Mouse (Mus musculus) urinary bladder, adult 18-20 months (tissue): Measurements from ENCODE around the gene Rtp1.

Experiments used
- DNase-seq, 2 experiments: peaks; one replicate each; pipeline ENCODE4 v3.0.0; 2022; ENCODE audit warnings: low spot score in 2 of 2, mixed read lengths in 2 of 2

Gene Rtp1

DNA sequence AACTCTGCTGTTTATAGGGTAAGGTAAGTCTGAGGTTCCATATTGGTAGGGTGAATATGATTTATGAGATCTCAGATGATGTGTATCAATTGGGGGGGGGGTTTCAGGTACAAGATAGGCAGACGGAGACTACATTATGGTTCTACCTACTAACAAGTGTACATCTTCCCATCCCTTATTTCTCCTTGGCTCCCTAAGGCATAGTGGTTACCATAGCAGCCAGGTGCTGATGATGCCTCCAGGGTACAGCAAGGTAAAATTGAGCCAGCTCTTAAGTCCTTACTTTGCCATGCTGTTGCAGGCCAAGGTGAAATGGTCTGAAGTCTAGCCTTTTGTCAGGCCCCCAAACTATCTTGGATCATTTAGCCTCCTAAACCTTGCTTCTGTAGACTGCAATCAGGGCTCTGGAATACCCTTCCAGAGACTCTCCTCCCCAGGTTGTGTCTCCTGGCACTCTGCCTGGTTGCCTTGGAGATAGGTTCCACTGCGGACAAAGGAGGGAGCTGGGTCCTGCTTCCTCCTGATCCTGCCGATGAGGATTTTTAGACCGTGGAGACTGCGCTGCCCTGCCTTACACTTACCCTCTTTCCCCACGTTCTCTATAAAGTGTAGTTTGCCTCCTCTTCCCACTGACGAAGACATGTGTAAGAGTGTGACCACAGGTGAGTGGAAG, at the start of gene Rtp1:
Gene Rtp1 (plus strand): TSS at position 487 of the 673 bp plus-strand sequence.
- DNase-seq: no peak

DNA sequence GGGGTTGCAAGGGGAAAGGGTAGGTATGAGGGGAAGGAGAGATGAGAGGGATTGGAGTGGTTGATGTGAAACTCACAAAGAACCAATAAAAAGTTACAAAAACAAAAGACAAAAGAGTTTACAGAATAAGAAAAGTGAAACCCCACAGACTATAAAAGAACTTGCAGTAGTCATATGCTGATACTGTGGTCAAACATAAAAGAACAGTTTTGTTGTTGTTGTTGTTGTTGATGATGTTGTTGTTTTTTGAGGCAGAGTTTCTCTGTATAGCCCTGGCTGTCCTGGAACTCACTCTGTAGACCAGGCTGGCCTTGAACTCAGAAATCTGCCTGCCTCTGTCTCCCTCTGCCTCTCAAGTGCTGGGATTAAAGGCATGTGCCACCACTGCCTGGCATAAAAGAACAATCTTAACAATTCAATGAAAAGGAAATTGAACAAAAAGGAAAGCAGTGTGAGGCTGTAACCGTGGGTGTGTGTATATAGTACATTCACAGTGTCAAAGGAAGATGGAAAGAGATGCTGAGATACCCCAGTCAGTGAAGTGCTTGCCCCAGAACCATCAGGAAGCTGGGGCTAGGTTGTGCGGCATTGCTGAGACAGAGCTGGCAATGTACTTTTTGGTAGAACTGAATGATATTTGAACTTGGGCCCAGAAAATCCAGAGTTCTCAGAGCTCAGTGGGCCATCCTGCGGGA, 49.2 kb upstream of the Rtp1 start:
- no peak for DNase-seq

DNA sequence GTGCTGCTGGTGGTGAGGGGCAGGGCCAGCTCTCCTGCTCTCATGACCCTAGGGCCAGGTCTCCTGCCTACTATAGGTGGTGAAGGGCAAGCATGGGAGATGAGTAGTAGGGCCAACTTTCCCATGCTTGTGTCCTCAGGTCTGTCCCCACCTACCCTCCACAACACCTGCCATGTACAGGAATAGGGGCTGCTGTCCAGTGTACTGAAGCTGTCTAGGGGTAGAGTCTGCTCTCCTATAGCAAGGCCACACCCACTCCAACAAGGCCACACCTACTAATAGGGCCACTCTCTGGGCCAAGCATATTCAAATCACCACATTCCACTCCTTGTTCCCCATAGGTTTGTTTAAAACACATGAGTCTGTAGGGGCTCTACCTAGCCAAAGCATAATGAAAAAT, 44.6 kb upstream of the Rtp1 start:
- DNase-seq: no peak

DNA sequence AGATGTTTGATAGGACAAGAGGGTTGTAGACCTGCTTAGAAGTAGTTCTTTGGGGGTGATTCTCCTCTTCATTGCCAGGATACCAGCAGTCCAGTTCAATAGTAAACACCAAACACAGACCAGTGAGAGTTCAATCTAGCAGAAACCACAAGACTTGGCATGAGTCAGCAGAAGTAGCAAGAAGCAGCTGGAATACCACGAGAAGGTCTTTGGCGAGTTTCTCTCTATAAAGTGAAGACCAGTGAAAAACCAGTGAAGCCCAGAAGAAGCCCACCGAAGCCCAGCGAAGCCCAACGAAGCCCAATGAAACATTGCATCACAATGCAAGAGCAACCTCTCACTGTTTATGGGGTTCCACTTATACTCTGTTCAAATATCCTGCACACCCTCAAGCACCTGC, 31.0 kb upstream of the Rtp1 start:
- DNase-seq: no peak

DNA sequence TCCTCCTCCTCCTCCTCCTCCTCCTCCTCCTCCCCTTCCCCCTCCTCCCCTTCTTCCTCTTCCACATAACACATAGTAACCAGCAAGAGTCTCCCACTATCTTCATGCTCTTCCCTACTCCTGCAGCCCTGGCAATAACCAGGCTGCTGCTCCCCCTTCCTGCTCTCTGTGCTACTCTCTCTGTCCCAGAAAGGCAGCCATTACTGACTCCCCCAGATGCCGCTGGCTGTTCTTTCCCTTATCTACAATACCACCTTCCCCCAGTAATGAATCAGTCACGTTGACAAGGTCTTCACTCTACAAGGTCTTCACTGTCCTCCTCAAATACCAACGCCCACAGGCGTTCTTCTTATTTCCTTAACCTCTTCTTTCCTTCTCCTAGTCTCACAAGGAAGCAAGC, 27.5 kb upstream of the Rtp1 start:
- DNase-seq: no peak

DNA sequence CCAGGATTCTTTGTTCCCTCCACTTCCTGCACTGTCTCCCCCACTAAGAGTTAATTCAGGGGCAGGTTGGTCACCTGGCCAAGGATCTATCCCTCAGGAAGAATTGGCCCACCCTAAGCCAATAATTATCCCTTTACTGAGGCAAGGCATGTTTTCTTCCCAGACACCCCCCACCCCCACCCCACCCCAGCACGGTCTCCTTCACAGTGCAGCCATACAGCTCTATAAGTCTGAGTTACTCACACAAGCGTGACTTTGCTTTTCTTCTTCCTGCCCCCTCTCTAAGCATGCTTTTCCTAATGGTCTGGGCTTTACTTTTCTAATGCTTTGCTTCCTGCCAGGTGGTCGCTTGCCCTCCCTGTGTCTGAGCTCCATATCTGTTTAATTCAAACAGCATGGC, 27.0 kb upstream of the Rtp1 start:
- no peak for DNase-seq

DNA sequence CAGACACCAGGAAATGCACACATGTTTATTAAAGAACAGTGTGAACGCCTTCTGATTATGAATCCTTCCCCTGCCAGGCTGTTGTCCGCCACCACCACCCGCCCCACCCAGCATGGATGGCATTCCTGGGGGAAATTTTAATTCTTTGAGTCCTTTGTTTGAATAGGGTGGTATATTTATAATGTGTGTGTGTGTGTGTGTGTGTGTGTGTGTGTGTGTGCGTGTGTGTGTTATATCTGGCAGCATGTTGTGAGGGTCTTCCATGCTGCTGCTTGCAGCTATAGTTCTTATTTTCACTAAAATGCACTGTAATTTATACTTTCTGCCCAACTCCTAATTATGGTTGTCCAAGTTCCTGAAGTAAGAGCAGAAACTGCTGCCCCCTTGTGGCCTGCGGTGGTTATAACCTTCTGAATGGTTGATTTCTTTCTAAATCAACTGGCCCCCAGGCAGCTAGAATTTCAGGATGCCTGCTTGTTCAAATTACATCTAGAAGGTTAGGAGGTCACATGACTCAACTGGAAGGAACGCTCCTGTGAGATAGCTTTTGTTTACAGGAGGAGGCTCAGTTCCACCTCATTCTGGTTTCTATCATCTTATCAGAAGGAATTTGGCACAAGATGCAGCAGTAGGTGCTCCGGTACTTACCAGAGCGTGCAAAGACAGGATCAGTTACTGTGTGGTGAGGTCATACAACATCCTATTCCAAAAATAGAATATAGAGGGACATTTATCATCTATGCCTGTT, 25.8 kb upstream of the Rtp1 start:
- peak; percentile 52 to 67 for DNase-seq

DNA sequence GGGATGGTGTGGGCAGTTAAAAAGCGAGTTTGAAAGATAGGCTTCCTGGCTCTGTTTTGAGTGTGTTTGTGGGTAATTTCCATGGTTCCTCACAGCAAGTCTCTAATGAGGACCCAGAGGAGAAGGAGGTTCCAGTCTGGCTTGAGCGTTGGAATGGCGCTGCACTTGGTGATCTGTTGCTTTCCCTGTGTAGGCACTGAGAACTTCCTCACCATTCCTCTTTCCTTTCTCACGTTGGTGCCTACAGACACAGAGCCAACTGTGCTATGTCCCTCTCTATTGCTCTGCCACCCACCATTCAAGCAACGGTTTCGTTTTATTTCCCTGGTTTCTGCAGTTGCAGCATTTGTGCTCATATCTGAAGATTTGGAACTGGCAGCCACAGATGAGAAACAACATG, 16.0 kb upstream of the Rtp1 start:
- no peak for DNase-seq

DNA sequence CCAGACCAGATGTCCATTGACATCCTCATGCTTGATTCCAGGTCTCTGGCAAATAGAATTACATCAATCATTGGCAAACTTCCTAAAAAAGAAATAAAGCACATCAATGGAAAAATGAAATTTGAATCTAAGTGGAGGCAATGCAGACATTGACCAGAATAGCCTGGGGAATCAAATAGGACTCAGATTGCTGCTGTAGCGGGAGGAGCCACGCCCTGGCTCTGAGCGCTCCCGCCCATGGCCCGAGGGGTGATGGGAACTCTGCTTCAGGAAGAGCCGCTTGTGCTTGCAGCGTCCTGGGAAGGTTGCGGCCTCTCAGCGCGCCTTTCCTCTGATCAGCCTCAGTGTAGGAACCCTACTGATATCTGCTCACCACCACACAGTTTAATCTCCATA, 12.7 kb upstream of the Rtp1 start:
- no peak for DNase-seq

DNA sequence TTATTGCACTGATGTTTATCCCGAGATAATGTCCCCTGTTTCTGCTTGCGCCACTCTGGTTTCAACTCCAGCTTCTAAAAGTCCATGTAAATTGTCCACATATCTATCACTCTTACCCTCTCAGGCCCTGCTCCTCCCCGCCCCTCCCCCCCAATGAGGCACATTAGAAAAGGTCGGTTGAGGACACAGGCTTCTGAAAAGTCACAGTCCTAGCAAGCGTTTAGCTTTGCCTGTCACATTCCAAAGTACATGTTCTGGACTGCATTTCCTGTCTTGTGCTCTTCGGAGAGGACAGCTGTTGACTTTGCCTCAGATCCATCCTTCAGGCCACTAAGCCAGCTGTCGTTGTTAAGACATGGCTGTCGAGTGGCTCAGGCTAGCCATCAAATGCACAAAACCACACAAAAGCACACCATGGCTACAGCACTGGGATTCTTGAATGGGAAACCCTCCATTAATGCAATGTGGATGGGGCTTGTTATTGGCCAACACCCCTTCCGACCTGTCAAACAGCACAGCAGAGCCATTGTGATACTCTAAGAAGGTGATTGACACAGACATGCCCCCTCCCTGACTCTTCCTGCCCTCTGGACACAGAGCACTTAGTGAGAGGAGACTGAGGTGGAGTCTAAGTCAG, 12.2 kb upstream of the Rtp1 start:
- DNase-seq: no peak

DNA sequence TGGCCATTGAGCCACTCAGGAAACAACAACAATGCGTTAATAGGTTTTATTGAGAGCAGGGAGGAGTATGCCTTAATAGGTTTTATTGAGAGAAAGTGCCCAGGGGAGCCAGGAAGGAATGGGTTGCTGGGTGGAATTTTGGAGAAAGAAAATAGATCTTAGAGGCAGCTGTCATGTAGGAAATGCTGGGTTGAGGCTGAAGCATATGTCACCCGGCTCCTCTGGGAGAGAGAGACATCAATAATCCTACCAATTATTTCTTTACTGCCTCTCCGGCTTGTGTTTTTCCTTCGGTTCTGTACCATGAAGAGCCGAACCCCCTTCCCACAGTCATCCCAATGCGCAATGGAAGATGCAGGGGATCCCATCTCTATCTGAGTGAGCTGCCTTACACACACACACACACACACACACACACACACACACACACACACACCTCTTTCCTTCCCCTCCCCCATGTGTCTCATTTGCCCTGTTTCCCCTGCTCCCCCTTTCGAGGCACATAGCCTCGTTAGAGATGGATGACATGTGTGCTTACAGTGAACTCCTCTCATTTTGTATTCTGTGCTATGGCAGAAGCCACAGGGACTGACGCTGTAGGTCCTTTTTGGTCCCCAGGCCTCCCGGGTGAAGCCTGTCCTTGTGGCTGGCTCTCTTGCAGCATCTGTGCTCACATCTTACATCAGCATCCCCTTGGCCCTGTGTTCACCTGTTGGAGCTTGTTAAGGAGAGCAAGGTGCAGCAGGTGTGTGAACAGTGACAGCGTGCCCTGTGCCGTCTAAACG, 11.3 kb upstream of the Rtp1 start:
- DNase-seq: no peak

DNA sequence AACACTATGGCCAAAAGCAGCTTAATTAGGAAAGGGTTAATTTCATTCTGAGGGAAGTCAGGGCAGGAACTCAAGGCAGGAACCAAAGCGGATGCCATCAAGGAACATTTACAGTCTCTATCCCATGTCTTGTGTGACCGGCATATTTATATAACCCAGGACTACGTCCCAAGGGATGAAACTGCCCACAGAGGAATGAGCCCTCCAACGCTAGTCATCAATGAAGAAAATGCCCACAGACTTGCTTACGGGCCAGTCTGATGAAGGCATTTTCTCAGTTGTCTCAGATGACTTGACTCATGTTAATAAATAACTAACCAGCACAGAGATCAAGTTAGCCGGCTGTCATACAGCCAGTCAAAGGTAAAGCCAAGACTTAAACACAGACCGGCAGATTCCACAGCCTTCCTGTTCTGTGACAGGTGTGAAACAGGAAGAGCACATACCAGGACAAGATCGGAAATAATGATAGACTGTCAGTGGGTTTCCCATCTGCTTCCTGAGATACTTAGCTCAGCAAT, 9.3 kb upstream of the Rtp1 start:
- DNase-seq: no peak

DNA sequence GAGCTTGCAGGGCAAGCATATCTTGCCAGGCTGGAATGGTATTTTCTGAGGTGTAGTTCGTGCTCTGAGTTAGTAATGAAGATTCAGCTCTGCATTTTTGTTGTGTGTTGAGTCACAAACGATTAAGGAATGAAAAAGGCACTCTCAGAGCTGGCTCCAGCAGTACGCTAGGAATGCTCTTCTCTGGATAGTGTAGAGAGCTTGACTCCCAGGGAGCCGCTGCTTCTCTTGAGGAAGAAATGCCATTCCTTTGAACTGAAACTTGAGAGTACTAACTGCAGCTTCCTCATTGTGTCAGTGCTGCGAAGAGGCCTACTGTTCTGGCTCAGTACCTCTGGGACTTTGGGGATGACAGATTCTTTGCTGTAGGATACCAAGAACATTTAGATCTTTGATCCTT, 5.1 kb upstream of the Rtp1 start:
- DNase-seq: no peak

DNA sequence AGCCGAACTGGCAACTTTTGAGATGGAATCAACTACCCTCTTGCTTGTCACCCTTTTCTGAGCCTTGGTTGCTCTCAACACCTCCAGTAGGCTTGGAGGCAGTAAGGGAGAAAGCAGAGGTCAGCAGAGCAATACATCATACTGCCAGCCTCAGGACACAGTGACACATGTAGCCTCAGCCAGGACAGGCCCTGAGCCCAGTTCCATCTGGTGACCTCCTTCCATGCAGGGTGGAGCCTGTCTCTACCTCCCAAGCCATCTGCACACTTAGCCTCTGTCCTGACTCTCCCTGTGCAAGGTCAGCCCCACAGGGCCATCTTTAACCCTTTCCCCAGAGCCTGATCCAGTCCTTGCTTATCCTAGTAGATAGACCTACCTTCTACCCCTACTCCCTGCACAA, 1.2 kb upstream of the Rtp1 start:
- DNase-seq: no peak

DNA sequence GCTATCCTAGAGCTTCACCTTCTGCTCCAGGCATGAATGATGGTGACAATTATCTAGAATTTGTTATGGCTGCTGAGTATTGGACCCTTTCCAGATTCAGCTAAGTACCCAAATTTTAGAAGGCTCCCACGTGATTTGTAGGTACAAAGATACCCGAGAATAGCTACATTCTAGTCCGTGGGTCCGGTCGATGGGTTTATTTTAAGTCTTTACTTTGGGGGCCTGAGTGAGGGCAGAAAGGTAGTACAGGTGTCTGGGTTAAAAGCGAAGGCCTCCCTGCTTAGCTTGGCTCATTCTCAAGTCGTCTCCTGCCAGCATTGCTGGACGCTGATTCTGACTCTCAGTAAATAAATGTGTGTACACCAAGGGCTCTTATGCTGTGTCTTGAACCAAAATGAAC, 1.1 kb downstream of the Rtp1 start:
- DNase-seq: no peak

DNA sequence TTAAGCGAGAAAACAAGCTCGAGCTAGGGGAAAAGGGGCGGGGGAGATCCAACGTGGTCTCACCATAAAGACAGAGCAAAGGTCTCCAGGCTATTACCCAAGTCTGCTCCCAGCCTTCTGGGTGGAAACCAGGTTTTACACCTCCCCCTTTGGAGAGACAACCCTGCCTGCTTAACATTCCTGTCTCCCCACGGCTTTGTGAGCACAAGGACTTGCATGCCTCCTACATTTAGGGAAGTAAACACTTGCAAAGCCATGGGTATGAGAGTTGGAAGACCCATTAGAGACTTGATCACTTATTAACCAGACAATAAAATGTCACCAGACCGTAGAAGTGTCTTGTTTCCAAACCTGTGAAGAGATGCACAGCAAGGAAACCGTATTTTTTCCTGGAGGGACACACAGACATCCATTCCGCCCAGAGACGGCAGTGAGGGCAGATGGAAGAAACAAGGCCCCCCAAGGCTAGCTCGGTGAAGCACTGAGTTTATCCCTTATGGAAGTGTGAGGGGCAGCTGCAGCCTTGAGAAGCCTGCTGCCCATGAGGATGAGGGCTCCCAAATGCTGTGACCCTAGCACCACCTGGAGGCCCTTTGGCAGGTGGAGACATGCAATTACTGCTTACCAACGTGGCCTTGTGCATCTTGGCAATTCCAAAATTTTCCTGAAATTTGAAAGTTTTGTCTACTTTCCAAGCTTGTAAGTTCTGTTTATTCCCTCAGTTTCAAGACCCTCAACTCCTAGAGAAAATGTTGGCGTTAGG, 8.7 kb downstream of the Rtp1 start:
- DNase-seq: no peak

DNA sequence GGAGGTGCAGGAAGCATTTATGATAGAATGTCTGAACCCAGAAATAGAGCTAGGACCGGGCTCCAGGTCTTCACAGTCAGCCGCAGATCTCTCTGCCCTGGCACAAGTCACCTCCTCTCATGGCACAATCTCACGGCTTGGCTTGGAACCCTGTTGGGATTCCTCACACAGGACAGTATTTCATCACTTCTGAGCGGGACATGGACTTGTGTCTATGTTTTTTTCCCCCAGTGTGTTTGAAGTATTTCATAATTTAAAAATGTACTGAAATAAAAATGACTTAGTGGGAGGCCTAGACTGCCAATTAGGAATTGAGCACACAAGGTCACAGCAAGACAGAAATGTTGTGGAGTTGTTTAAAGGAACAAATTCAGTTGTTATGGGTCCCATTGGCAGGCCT, 15.3 kb downstream of the Rtp1 start:
- no peak for DNase-seq

DNA sequence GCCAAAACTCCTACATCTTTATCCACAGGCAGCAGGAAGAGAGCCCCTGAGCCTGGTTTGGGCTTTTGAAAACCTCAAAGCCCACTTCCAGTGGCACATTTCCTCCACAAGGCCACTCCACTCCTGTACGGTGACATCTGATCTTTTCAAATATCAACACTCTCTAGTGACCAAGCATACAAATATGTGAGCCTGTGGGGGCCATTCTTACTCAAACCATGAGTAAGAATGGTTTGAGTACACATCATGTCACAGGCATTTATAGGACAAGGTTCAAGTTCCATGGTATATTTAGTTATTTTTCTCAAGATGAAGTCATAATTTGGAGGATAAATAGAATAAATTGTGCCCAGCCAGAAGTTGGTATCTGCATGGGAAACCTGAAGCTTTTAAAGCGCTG, 21.0 kb downstream of the Rtp1 start:
- no peak for DNase-seq

DNA sequence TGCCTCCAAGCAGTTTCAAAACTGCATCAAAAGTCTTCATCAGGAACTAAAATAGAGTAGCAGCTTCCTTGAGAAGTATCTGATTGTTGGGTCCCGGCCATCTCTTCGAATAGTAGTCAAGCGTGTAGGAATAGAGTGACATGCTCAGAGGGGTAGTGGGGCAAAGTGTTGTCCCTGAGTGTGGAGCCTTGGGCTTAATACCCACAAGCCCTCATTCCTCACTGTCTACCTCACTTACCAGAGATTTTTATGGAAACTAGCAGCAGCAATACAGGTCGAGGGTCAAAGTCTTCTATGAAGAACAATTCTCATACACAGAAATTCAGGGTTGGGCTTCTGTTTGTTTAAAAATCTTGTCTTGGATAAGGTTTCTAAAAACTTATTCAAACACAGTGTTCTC, 21.9 kb downstream of the Rtp1 start:
- DNase-seq: no peak

DNA sequence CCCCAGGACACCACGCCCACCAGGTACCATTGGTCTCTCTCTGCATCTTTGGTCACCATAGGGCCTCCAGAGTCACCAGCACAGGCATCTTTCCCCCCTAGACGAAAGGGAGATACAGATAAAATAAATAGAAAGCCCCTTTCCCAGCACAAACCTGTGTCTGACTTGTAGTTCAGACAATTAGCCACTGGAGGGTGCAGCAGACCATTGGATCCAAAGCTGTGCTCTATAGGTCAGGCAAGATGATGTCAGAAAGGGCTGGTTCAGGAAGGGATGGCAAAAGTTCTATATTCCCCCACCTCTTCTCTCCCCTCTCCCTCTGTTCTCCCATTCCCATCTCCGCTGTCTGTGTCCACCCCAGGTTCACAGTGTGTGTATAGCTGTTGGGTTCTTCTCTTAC, 23.5 kb downstream of the Rtp1 start:
- peak; percentile 10 to 23 for DNase-seq

DNA sequence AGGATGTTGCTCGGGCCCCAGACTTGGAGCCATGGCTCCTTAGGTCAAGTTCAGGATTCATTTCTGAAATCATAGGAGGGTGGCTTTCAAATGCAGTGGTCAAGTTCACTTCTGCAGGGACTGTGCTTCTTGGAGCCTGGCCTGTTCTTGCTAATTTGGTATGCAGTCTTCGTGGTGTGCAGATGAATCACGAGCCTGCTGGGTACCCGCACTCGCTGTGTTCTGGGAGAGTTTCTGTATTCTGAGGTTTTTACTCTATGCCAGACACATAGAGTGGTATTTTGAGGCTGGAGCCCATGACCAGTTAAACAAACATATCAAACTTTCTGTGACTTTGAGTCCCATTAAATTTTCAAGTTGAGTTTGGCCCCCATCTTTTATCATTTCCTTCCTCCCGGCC, 25.4 kb downstream of the Rtp1 start:
- no peak for DNase-seq
